Mouse (Mus musculus) testis, adult 2 months (tissue): ENCODE measurements around the gene Cdc34.

Experiments used
- CTCF ChIP-seq: fragments of 200-500 bp; IDR thresholded peaks from 2 replicates; pipeline ENCODE4 v1.5.1; 2012; ENCODE audit warnings: low read depth, mild to moderate bottlenecking, inconsistent platforms, low read length, moderate library complexity; ENCODE audit not compliant: control insufficient read depth, insufficient read depth, insufficient replicate concordance
- POLR2A ChIP-seq: fragments of 200-500 bp; IDR thresholded peaks from 2 replicates; pipeline ENCODE4 v1.6.1; 2012; ENCODE audit warnings: low read depth, mild to moderate bottlenecking, inconsistent platforms, low read length, moderate library complexity; ENCODE audit not compliant: control insufficient read depth

- no peak for TF ChIP-seq POLR2A
- no peak for TF ChIP-seq CTCF
Measured at GRCm38 (mm10) chr10:79708668-79709067, 26.7 kb downstream of the Cdc34 start.
